Mouse (Mus musculus) small intestine, adult 2 months (tissue): Measurements from ENCODE around the gene Asap3. TPM values are rescaled to one million over a fixed set of nuclear protein-coding genes. Genes with fewer than 3 reads are reported as not detected.

Experiments
- H3K27ac ChIP-seq: fragments of 200-500 bp; 2 replicates; pipeline ENCODE4 v1.5.1; 2012; ENCODE audit warnings: low read depth, low read length, control low read depth, inconsistent platforms; ENCODE audit not compliant: insufficient read depth
- H3K27me3 ChIP-seq: fragments of 200-500 bp; 2 replicates; pipeline ENCODE4 v1.6.1; 2012; ENCODE audit warnings: mild to moderate bottlenecking, moderate library complexity, low read length, inconsistent platforms; ENCODE audit not compliant: control insufficient read depth, insufficient read depth
- H3K36me3 ChIP-seq: fragments of 200-500 bp; 2 replicates; pipeline ENCODE4 v1.6.1; 2012; ENCODE audit warnings: mild to moderate bottlenecking, low read length, control low read depth, inconsistent platforms; ENCODE audit not compliant: control insufficient read depth, insufficient read depth
- H3K4me1 ChIP-seq: fragments of 200-500 bp; 2 replicates; pipeline ENCODE4 v1.6.1; 2012; ENCODE audit warnings: low read length, inconsistent platforms, mixed read lengths; ENCODE audit not compliant: control insufficient read depth, insufficient read depth, insufficient read length
- H3K4me3 ChIP-seq: fragments of 200-500 bp; 2 replicates; pipeline ENCODE4 v1.5.1; 2012; ENCODE audit warnings: low read depth, mild to moderate bottlenecking, control low read depth, inconsistent platforms, low read length, moderate library complexity
- CTCF ChIP-seq: fragments of 200-500 bp; IDR thresholded peaks from 2 replicates; pipeline ENCODE4 v1.5.1; 2012; ENCODE audit warnings: low read depth, mild to moderate bottlenecking, control low read depth, inconsistent platforms, low read length, moderate library complexity, mixed read lengths; ENCODE audit not compliant: insufficient replicate concordance, insufficient read length; ENCODE audit errors: extremely low read depth
- POLR2A ChIP-seq: fragments of 200-500 bp; IDR thresholded peaks from 2 replicates; pipeline ENCODE4 v1.6.1; 2012; ENCODE audit warnings: low read depth, mild to moderate bottlenecking, control low read depth, inconsistent platforms, low read length, moderate library complexity
- WGBS: fragments of 180-500 bp; shearing (Covaris S2); methylation state at CpG from one replicate; pipeline ENCODE4 v1.1.7; 2018; 5-methylcytosine and 5-hydroxymethylcytosine counted together
- polyA plus RNA-seq: library from polyadenylated mRNA; depleted of rRNA; stranded (reverse); fragments of >200 nt; gene quantifications from 2 replicates; pipeline ENCODE4 v1.2.3, GENCODE M21; 2012

Gene Asap3
- polyA plus RNA-seq, 1 experiment: 1.3 TPM

GRCm38 (mm10) chr4:136239111-136239510, 32.9 kb downstream of the Asap3 start:
- H3K4me1 ChIP-seq: no peaks in the 10 kb centered on the region
- no peaks in the 10 kb centered on the region for H3K27me3 ChIP-seq
- WGBS: 76% methylated on average over 9 of the region's 9 CpGs
- TF ChIP-seq CTCF (no peak), POLR2A (no peak)
- no peak overlapping the region for H3K4me3 ChIP-seq
- no peak overlapping the region for H3K27ac ChIP-seq
- no peaks in the 10 kb centered on the region for H3K36me3 ChIP-seq

- Histone ChIP-seq H3K27ac (no peak overlapping the region), H3K36me3 (no peaks in the 10 kb centered on the region), H3K27me3 (no peaks in the 10 kb centered on the region), H3K4me1 (no peaks in the 10 kb centered on the region), H3K4me3 (no peak overlapping the region)
- 19% methylated on average over 8 of the region's 8 CpGs for WGBS
- TF ChIP-seq POLR2A: no peak
- TF ChIP-seq CTCF: peak; percentile 75; the same call in 1 of the 2 replicates
These were observed 33.5 kb downstream of the Asap3 start for GRCm38 (mm10) chr4:136239622-136240021.

- no peaks in the 10 kb centered on the region for H3K27me3 ChIP-seq
- WGBS: 77% methylated on average over 14 of the region's 14 CpGs
These were observed 34.0 kb downstream of the Asap3 start for GRCm38 (mm10) chr4:136240123-136240522.

GRCm38 (mm10) chr4:136240955-136241354, 34.8 kb downstream of the Asap3 start:
- no peaks in the 10 kb centered on the region for H3K36me3 ChIP-seq
- no peak for TF ChIP-seq CTCF
- no peak for TF ChIP-seq POLR2A
- no peak overlapping the region for H3K4me3 ChIP-seq
- no peak overlapping the region for H3K27ac ChIP-seq
- 82% methylated on average over 8 of the region's 8 CpGs for WGBS
- H3K4me1 ChIP-seq: no peaks in the 10 kb centered on the region
- H3K27me3 ChIP-seq: no peaks in the 10 kb centered on the region

More at GRCm38 (mm10) chr4:136240123-136240522, 34.0 kb downstream of the Asap3 start:
- Histone ChIP-seq H3K4me3 (0 out of 2 replicates have a peak overlapping the region, but pooled peaks have one; percentile 2), H3K36me3 (no peaks in the 10 kb centered on the region), H3K4me1 (no peaks in the 10 kb centered on the region), H3K27ac (no peak overlapping the region)
- no peak for TF ChIP-seq POLR2A
- TF ChIP-seq CTCF: no peak

GRCm38 (mm10) chr4:136242065-136242703, 36.0 kb downstream of the Asap3 start:
- no peaks in the 10 kb centered on the region for H3K36me3 ChIP-seq
- H3K4me3 ChIP-seq: no peak overlapping the region
- no peaks in the 10 kb centered on the region; the same call in none of the 2 replicates for H3K4me1 ChIP-seq
- H3K27me3 ChIP-seq: no peaks in the 10 kb centered on the region
- 44% methylated on average over 8 of the region's 8 CpGs for WGBS
- TF ChIP-seq POLR2A (no peak), CTCF (peak; percentile 33; the same call in 1 of the 2 replicates)
- no peak overlapping the region for H3K27ac ChIP-seq

GRCm38 (mm10) chr4:136242728-136243127, 36.6 kb downstream of the Asap3 start:
- H3K27ac ChIP-seq: no peak overlapping the region
- H3K4me1 ChIP-seq: peaks cover 2% of the 10 kb centered on the region
- H3K27me3 ChIP-seq: no peaks in the 10 kb centered on the region
- H3K36me3 ChIP-seq: no peaks in the 10 kb centered on the region
- WGBS: 82% methylated on average over 7 of the region's 7 CpGs
- no peak overlapping the region for H3K4me3 ChIP-seq
- TF ChIP-seq POLR2A (no peak), CTCF (no peak)

GRCm38 (mm10) chr4:136244208-136244607, 38.0 kb downstream of the Asap3 start:
- Histone ChIP-seq H3K4me1 (peaks cover 4% of the 10 kb centered on the region), H3K27me3 (no peaks in the 10 kb centered on the region), H3K36me3 (no peaks in the 10 kb centered on the region), H3K4me3 (no peak overlapping the region), H3K27ac (no peak overlapping the region)
- TF ChIP-seq CTCF: no peak
- no peak for TF ChIP-seq POLR2A
- 85% methylated on average over 7 of the region's 7 CpGs for WGBS
